Mouse (Mus musculus): ENCODE data around the gene Ube2r2.

The Ube2r2 gene

DNA sequence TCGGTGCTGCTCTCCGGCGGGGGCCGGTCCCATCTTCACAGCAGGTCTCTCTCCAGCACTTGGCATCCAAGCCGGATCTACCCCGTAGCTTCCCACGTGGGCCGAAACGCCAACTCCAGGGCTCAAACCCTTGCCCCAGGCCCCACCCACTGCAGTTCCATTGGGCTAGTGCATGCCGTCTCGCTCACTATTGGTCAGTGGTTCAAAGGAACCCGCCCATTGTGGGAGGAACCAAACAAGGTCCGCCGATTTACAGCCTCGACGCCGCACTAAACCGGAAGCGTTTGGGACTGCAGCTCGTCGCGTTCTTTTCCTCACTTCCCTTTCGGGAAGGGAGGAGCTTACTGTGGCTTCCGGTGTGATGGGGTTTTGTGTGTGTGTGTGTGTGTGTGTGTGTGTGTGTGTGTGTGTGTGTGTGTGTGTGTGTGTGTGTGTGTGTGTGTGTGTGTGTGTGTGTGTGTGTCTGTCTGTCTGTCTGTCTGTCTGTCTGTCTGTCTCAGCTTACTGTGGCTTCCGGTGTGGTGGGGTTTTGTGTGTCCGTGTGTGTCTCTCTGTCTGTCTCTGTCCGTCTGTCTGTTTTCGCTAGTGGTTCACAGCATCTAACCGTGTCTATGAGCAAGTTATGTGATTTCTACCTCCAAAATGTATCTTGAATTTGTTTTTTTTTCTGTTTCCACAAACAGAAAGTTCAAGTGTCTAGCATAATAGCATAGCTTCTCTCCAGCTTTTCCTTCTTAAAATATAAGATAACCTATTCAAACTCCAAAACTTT is 11.2 kb upstream of the Ube2r2 start, which contains the start of gene Nol6:
Gene Nol6 (minus strand): TSS at position 276 of the 772 bp plus-strand sequence.
- DNase-seq, result peak; percentile 98

DNA sequence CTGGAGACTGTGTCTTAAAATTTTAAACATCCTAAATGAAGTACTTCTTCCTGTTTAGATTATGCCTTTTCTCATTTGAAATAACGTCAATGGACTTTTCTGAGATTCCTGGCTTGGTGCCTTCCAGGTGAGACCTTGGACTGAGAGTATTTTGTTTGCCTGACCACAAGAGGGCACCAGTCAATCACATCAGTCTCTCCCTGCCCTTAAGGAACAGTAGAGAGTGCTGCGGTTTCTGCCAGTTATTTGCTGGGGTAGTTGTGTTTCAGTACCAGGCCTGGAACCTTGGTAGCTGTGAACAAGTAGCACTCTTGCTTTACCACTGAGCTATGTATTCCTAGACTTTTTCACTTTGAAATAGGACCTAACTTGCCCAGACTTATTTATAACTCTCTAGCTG is 6.1 kb upstream of the Ube2r2 start:
- DNase-seq, result peak; percentile 75

DNA sequence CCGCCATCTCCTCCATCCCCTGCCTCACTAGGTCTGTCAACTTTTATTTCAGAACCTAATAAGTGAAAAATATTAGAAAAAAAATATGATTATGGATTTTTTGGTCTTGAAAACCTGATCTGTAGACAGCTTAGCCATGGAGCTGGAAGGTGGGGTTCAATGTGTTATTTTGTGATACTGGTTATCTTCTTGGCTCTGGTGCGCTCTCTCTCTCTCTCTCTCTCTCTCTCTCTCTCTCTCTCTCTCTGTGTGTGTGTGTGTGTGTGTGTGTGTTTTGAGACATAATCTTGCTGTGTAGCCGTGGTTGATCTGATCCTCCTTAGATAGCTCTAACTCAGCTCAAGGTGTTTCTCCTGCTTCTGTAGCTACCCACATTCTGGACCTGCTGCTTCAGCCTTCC is 5.7 kb upstream of the Ube2r2 start:
- no peak for DNase-seq

DNA sequence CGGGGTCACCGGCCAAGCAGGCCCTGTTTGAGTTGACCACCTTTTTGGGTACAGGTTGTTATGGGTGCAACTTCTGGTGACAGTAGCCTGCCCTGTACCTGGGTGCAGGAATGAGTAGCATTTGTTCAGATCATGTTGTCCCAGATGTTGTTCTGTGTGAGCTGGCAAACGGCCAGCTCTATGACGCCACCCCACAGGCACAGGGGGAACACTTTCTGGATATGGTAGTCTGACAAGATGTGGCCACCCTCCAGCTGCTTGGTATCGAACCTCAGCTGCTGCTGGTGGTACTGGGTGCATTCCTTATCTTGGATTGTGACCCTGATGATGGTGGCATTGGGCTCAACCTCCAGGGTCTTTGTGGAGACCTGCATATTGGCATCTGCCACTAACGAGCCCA is 3.1 kb upstream of the Ube2r2 start:
- DNase-seq, result no peak

DNA sequence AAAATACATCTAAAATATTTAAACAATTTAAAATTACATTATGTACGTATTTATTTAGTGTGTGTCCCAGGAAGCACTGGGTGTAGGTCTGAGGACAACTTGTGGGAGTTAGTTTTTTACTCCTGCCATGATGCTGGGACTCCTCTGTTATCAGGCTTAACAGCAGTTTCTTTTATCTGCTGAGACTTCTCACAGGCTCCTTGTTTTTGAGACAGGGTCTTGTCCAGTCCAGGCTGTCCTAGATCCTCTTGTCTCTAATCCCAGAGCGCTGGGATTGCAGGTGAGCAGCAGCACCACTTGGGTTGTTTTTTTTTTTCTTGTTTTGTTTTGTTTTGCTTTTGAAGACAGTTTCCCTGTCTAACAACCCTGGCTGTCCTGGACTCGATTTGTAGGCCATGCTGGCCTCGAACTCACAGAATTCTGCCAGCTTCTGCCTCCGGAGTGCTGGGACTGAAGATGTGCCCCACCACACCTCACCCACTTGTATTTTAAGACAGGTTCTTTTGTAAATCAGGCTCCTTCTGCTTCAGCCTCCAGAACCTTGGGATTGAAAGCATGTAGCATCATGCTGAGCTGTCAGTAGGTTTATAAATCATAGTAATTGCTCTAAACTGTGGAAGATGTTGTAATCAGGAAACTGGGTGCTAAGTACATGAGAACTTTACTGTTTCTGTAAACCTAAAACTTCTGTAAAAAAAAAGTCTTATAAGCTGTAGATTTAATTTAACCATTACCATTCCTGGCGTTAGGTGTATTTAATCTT is 1.8 kb upstream of the Ube2r2 start:
- no peak for DNase-seq

DNA sequence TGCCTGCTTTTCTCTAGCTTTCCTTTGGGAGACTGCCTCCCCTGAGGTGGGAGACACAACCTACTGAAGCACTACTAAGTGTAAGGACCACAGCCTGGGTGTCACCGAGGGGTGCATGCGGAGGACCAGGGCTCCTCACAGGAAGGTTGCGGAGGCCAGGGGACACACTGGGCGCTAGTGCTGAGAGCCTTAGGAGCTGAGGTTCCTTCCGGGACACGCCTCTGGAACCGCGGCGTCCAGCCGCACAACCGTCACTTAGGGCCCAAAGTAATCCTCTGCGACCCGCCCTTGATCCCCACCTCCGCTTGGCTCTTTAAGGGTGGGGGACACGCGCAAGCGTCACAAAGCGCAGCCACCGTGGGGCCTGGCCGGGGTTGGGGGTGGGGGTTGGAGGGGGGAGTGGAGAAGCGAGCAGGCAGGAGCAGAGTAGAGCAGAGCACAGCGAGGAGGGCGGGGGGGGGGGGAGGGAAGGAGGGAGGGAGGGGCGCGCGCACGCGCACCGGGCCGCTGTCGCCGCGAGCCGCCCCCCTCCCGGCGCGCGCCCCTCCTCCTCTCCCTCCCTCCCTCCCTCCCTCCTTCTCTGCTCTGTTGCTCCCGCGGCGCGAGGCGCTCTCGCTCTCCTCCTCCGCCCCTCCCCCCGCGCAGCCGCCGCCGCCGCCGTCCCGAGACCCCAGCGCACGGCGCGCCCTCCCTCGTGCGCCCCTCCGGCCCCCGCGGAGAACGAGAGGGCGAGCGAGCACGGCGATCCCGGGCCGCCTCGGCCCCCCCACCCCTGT is 420 bp upstream of the Ube2r2 start:
- peak; percentile 92 for DNase-seq

DNA sequence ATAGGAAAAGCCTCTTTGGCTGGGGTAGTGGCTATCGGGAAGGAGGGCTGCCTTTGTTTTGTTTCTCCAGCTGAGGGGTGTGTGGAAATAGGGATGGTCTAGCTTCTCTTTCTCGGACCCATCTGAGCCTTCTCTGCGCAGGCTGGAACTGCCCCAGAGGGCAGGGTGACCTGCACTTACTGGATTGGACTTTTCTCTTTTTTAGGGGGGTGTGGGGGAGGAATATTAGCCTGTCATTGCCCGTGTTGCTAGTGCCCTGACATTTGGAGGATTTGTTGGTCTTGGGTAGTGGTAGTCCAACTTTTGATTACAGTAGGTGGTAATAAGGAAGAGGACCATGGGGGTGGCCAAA is 887 bp downstream of the Ube2r2 start:
- no peak for DNase-seq

DNA sequence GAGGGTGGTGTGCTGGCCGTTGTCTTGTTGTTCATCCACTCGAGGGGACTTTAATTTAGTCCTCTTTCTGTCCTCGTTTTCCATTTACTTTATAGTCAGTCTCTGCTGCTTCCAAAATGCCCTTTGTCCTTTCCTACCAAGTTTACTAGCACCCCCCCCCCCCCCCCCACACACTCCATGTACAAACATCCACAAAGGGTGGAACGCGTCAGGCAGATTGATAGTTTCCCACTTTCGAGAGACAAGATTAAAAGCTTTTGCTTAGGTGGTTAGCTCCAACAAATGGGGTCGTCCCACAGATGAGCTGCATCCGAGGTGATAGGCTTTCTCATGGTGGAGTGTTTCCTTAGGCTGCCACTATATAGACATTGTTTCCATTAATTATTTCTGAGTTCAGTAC is 1.3 kb downstream of the Ube2r2 start:
- no peak for DNase-seq

DNA sequence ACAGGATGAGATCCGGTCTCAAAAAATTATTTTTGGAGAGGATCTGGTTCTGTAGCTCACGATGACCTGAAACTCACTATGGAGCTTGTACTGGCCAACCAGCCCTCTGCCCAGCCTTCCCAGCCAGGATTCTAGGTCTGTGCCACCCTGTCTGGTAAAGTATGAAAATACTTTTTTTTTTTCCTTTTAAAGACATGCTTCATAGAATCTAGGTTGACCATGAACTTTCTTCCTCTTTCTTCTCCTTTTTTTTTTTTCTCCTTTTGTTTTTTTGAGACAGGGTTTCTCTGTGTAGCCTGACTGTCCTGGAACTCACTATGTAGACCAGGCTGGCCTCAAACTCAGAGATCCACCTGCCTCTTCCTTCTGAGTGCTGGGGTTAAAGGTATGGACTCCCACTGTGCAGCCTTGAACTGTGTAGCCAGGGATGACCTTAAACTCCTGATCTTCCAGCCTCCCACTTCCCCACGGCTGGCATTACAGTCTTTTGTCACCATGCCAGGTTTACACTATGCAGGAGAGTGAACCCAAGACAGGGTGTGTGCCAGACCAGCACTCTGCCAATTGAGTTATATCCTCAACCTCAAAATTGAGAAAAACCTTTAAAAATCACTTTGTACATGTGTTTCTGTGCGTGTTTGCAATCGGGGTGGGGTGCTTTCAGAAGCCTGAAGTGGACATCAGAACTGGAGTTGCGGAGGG is 4.8 kb downstream of the Ube2r2 start:
- no peak for DNase-seq

DNA sequence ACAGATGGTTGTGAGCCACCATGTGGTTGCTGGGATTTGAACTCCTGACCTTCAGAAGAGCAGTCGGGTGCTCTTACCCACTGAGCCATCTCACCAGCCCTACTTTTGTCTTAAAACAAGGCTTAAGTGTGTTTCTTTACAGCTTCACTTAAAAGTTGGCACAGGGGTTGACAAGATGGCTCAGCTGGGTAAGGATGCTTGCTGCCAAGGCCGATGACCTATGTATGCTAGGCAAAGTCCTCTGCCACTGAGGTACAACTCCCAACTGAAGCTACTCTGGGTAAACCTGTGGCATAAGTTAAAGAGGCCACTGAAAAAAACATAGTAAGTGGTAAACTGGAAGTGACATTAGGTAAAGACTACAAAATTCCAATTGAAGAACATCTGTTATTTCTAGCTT is 7.1 kb downstream of the Ube2r2 start:
- no peak for DNase-seq

DNA sequence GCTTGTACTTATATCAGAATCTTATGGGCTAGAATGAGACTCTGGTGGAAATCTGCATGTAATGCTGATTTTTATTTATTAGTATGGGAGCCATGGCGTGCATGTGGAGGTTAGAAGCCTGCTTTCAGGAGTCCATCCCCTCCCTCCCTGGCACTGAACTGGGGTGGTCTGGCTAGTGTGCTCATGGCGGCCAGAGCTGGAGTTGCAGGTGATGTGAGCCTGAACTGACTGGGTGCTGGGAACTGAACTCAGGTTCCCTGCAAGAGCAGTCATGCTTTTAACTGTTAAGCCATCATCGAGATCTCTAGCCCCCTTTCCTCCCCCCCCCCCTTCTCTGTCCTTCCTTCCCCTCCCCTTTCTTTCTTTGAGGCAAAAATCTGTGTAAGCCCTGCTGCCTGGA is 14.3 kb downstream of the Ube2r2 start:
- no peak for DNase-seq

DNA sequence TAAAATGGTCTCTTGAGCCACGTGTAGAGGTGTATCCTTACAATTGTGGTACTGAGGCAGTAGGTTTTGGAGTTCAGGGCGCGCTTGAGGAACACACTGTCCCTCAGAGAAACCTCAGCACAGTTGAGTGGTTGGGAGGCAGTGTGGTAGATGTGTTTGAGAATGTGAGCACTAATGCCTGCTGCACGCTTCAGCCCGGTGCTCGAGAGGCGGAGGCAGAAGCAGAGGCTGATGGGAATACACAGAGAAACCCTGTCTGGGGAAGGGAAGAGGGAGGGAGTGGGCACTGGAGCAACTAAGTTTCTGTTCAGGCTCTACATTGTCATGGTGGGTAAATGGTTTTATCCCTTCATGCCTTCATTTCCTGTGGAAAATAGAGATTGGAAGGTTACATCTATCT is 15.6 kb downstream of the Ube2r2 start:
- no peak for DNase-seq

DNA sequence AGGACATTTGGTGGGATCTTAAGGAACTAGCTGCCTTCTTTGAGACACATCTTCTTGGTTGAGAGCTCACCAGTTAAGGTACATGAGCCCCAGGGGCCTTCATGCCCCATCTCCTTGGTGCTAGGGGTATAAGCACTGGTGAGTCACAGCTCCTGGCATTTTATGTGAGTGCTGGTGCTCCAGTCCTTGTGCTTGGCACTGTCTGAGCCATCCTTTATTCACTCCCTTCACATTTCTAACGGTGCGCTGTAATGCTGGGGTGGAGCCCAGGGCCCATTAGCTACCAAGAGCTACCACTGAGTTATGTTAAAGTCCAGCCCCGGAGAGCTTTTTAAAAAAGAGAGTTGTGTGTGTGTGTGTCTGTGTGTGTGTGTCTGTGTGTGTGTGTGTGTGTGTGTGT is 17.6 kb downstream of the Ube2r2 start:
- no peak for DNase-seq

DNA sequence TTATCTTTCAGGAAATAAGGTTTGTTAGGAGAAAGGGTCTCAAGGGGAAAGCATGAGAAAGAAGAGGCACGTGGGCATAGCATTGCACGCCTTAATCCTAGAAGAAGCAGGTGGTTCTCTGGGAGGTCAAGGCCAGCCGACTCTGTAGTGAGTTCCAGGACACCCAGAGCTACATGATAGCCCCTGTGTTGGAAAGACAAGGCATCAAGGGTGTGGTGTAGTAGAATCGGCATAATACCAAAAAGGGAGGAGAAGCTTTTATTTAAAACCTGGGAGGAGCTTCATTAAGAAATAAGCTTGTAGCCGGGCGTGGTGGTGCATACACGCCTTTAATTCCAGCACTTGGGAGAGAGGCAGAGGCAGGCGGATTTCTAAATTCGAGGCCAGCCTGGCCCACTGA is 21.4 kb downstream of the Ube2r2 start:
- DNase-seq, result no peak

DNA sequence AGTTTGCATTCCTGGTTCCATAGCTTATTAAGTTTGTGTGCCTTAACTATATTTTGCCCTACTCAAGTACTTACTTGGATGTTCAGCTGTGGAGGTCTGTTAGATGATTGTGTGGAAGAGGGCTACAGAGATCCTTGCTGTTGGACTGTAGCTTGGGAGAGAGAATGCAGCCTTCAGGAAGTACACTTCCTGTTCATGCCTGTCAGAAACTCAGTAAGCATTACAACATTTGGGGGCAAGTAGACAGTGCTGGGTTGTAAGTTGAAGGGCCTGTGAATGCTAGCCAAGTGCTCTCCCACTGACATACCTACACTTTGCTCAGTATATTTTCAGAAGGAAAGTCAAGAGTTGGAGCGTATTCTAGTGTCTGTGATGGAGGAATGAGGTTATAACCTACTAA is 22.7 kb downstream of the Ube2r2 start:
- DNase-seq, result no peak

DNA sequence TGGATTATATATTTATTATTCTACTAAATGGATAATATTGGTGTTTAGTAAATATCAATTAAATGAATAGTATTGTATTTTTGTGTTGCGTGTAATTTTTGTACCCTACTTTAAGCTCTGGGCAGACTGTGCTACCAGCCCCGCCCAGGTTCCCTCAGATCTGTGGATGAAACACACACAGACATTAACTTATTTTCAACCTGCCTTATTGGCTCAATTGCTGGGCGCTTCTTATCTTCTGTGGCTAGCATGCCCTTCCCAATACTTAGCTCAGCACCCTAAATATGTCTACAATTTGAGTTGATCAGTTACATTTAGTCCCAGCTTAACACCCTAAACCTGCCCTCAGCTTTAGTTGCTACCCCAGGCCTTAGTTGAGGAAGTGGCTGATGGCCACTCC is 25.7 kb downstream of the Ube2r2 start:
- no peak for DNase-seq

DNA sequence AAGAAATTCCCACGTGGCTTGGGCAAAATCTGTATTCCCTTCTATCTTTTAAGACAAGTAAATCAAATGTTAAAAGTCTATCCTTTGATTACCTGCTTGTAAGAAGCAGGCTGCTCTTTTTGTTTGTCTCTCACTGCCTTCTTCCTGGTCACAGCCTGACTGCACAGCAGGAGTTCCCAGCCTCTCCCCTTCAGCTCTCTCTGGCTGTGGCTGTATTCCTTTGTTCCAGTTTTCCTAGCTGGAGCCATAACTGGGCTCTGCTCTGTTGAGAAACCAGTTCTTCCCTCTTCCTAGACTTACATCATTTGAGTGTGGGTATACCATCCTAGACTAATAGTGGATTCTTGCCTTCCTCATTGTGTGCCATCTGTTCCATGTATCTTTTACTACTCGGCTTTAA is 29.4 kb downstream of the Ube2r2 start:
- no peak for DNase-seq

DNA sequence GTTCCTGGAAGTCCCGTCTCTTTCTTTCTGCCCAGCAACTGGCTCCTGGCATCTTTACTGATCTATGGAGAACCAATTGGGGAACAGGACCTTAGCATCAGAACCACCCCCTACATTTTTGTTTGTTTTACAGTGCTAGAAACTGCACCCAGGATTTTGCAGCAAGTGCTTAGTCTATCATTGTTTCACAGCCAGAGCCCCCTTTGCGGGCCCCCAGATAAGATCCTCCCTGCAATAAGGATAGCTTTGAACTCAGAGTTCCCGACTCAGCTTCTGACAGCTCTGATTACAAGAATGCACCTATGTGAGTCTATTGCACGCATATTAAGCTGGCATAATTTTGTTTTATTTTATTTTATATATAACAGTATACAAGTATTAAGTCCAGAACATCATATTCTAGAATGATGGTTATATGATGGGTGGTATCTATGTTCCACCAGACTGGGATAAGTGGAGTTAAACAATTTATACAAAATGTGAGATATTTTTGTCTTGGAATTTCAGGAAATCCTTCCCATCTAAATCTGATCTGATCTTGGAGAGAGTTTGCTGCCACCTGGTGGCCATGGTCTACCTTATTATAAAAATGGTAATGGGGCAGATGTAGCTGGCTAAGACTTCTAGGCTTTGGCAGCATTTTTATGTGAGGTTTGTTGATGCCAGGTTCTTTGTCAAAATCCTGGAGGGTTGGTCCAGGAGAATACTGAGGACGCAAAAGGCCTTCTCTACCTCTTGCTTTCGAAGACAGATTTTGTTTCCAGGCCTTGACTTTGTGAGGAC is 30.3 kb downstream of the Ube2r2 start:
- DNase-seq, result peak; percentile 91

DNA sequence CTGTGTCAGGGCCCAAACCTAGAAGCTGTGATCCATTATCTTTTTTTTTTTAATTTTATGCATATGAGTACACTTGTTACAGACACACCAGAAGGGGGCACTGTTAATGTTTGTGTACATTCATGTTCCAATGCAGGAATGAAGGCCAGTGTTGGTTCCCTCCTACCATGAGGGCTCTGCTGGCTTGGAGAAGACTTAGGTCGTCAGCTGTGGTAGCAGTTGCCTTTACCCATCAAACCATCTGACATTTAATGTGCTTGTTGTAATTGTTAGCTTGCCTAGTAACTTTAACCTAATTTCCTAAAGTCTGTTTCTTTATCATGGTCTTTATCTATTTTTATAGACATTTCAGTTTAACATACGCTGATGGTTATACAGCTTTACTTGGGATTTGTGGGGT is 35.4 kb downstream of the Ube2r2 start:
- no peak for DNase-seq

DNA sequence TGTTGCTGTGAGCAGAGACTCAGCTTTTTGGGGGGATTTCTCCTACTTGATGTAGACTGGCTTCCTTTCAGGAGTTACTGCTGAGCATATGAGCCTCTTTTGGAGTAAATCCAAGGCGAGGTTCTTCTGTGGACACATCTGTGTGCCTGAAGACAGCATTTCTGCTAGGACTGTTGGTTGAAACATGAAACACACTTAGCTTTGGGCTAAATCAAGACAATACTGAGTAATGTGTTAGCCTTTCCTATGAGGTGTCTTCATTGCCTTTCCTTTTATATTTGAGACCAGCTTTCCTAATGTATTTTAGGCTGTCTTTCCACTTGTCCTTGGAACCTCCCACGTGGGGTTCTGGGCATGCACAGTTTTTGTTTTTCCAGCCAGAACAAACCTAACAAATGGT is 39.1 kb downstream of the Ube2r2 start:
- DNase-seq, result no peak

DNA sequence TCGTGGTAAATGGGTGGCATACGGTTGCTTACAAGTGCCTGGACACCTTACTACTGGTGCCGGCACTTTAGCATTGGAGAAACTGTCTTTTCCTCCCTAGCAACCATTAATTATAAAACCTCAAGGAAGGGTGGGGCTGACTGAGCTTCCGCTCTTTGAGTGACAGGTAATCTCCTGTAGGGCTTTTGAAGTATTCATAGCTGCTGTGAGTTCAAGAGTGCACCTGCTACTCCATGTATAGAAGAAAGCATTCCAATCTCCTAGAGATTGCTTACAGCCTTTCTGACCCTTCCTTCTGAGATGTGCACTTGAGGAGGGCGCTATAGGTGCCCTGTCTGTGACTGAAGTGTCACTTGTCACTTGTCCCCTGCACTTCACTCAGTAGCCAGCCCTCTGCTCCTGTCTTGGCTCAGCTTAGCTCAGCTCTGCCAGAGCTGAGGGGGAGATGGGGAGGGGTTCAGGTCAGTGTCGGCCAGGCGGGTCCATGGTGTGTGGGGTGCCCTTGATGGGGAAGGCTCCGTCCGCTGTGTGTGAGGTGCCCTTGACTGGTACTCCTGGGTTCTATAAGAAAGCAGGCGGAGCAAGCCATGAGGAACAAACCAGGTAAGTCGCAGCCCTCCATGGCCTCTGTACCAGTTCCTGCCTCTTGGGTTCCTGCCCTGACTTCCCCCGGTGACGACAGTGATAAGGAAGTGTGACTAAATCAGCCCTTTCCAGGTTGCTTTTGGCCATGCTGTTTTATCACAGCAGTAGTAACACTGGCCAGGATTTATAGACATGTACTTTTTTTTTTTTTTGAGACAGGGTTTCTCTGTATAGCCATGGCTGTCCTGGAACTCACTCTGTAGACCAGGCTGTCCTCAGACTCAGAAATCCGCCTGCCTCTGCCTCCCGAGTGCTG is 44.5 kb downstream of the Ube2r2 start:
- DNase-seq, result no peak

All from kidney, postnatal 10 days (tissue).